Mouse (Mus musculus): ENCODE data around the gene Med26. TPM values are rescaled to one million over a fixed set of nuclear protein-coding genes. Genes with fewer than 3 reads are reported as not detected.

Gene Med26
- total RNA-seq, 1 experiment from 2014 or later, result 12.4 TPM

DNA sequence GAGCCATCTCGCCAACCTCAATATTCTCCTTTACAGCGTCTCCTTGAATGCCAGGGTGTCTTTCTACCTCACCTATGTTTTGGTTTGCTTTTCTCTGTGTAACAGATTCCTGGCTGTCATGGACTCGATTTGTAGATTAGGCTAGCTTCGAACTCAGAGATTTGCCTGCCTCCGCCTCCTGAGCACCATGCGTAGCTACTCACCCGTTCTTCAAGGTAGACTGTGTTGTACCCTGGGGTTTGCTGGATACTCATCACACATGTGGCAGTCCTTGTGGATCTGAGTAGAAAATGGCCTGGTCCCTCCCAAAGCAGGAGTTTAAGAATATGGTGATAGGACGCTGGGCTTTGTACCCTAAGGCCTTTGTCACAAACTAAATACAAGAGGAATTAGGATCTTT is 54.7 kb downstream of the Med26 start:
- no peak for ATAC-seq (replicated peaks; ENCODE audit: low read depth, poor library complexity, severe bottlenecking)

DNA sequence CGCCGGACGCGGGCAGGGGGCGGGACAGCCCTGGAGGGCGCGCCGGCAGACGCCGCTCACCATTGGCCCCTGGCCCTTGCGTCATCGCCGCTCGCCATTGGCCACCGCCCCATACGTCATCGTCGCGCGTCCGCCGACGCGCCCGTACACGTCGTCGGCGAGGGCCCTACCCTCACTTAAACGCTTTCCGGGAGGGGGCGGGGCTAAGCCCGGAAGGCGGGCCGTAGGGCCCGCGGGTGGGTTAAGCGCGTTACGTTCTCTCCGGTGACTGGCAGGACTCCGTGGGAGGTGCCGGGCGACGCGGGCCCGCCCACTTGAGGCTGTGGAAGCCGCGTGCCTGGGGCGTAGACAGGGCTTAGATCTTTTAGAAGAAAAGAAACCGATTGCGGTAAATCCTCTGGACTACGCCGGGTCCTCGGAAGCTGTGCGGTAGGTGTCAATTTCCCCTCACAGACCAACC is 55.4 kb downstream of the Med26 start:
- ATAC-seq (replicated peaks; ENCODE audit: low read depth, poor library complexity, severe bottlenecking), result peak; percentile 90

- ATAC-seq (replicated peaks; ENCODE audit: low read depth, poor library complexity, severe bottlenecking), result peak; percentile 7; the same call in 1 of the 2 replicates
These were observed 56.1 kb downstream of the Med26 start, which contains the start of gene Slc35e1 for GRCm38 (mm10) chr8:72491680-72492621. TSS of gene Slc35e1 (minus strand) at chr8:72492614.

- ATAC-seq (replicated peaks; ENCODE audit: low read depth, poor library complexity, severe bottlenecking), result no peak
These were observed 57.1 kb downstream of the Med26 start for GRCm38 (mm10) chr8:72491017-72491416.

- ATAC-seq (replicated peaks; ENCODE audit: low read depth, poor library complexity, severe bottlenecking), result 0 out of 2 replicates have a peak, but pooled peaks have one; percentile 16
These were observed 61.1 kb downstream of the Med26 start for GRCm38 (mm10) chr8:72487014-72487413.

DNA sequence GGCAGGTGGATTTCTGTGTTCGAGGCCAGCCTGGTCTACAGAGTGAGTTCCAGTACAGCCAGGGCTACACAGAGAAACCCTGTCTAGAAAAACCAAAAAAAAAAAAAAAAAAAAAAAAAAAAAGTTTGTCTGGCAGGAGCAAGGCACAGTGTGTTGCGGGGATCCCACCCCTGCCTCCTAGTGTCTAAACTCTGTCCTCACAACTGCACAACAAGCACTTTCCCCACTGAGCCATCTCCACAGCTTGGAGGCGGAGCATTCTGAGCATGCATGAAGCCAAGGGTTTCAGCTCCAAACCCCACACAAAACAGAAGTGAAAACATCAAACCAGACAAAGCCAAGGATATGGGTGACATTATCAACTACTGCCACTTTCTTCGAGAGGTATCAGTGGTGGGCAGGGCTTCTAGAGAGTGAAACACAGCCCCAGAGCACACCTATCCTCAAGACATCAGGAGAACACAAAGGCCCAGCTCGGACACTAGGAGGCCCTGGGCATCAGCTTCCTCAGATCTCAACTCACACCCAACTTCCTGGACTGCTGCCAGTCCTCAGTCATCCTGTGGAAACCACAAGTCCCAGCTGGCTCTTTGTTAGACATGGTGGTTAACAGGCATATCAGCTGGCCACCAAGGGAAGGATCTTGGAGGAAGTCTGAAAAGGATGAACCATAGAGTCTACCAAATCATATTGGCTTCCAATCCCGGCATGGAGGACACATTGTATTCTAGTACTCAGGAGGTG is 62.4 kb downstream of the Med26 start:
- ATAC-seq (replicated peaks; ENCODE audit: low read depth, poor library complexity, severe bottlenecking), result peak; percentile 86

DNA sequence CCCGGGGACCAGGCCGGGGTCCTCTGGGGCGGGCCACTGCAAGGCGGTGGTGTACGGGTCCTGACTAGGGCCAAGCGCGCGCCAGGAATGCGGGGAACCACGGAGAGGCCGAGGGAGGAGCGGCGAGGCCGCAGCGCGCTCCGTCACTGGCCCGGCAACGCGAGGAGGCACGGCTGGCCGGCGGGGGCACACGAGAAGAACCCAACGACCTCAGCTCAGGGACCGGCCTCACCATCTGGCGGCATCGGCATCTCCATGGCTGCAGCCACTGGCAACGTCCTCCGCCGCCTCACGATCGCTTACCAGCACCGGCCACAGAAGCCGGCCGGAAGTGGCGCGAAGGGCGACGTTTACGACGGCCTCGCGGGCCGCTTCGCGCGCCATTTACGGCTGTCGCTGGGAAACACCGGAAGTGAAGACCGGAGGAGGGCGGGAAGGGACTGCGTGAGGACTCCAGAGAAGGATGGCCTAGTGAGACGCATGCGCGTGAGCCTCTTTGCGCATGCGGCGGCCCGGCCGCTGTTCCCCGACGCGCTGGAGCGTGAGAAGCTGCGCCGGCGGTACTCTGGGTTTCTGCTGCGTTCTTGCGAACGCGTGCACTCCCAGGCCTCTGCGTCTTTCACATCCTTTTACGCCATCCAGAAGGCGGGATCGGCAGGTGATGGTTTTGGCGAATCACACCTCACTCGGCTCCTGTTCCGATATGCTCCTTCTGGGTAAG is 73.1 kb downstream of the Med26 start, which contains the start of gene Cherp:
Gene Cherp (minus strand): TSS at position 401 of the 721 bp plus-strand sequence.
- ATAC-seq (replicated peaks; ENCODE audit: low read depth, poor library complexity, severe bottlenecking), result peak; percentile 92

- ATAC-seq (replicated peaks; ENCODE audit: low read depth, poor library complexity, severe bottlenecking), result no peak
These were observed 77.4 kb downstream of the Med26 start for GRCm38 (mm10) chr8:72470684-72471083.

DNA sequence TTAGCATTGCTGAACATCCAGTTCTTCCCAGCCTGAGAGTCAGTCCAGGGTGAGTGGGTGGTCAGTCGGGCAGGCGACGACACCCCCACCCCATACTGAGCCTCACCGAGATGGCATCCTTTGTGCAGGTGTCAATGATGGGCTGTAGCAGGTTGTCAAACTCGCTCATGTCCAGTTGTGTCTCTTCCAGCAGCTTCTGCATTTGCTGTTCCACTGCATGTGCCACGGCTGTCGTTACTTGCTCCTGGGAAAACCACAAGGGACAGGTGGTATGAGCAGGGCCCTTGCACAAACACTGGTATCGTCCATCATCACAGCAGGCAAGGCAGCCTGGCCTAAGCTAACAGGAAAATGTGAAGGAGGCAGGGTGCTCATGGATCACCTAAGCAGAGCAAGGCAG is 78.1 kb downstream of the Med26 start:
- ATAC-seq (replicated peaks; ENCODE audit: low read depth, poor library complexity, severe bottlenecking), result no peak

DNA sequence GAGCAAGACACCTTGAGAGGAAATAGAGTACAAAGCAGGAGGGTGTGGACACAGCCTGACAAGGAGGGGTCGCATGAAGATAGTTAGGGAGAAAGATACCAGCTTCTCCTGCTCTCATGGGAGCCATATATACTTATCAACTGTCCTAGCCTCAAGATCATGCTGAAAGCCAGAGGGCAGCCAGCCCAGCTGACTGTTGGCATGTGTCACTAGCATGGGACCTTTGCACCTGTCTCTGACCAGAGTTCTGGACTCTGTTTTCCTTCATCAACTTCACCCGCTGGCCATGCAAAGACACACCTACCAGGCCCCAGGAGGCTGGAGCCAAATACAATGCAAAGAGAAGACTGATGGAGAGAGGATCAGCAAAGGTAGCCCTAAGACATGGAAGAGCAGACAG is 78.8 kb downstream of the Med26 start:
- no peak for ATAC-seq (replicated peaks; ENCODE audit: low read depth, poor library complexity, severe bottlenecking)

DNA sequence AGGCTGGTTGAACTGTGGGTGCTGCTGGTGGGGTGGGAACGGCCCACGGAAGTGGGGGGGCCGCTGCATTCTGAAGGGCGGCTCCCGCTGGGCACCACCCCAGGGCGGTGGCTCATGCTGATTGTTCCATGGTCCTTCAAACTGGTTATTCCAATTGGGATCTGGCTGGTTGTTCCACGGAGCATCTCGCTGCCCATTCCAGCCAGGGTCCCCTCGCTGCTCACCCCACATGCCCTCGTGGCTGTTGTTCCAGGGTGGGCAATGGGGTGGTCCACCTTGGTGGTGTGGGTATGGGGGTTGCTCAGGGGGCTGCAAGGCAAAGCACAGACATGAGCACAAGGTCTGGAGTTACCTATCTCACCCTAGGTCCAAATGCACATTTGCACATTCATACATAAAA is 83.9 kb downstream of the Med26 start:
- no peak for ATAC-seq (replicated peaks; ENCODE audit: low read depth, poor library complexity, severe bottlenecking)

DNA sequence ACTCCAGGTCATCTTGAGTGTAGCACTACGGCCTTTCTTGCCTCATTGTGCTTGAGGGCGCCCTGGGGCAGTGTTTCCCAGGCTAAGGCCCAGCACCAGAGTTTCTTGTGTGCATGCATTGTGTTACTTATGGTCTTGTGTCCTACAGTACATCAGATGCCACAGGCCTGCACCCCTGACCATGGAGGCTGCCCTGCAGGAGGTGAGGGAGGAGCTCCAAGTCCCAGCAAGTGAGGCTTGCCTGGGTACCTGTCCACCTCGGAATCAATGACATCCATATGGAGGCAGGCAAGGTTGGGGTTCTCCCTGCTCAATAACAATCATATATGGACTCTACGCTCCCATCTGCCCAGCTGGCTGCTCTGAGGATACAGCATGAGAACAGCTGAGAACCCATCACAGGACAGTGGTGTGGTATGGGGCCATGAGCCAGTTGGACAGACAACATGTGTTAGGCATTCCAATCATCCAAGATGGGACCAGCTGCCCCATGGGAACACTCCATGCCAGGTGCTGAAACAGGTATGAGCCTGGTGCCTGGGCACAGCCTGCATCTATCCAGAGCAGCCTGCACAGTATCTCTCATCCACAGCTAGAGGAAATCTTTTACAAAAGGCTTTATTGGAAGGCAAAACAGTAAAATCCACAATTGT is 88.1 kb downstream of the Med26 start:
- no peak for ATAC-seq (replicated peaks; ENCODE audit: low read depth, poor library complexity, severe bottlenecking)

DNA sequence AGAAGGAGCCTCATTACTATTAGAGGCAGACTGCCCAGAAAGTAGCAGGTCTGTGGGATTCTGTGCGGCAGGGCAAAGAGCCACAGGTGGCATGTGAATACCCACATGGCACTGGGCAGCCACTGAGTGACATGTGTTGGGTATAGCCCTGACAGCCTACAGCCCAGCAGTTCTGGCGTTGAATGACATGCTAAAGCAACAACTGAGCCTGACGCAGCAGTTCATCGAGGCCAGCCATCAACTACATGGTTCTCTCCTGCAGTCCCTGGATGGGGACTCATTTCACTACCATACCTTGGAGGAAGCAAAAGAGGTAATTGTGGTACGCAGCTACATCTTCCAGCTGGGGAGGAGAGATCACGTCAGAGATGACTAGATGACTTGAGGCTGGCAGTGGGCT is 89.6 kb downstream of the Med26 start:
- ATAC-seq (replicated peaks; ENCODE audit: low read depth, poor library complexity, severe bottlenecking), result no peak

GRCm38 (mm10) chr8:72457806-72458205 is 90.3 kb downstream of the Med26 start:
- ATAC-seq (replicated peaks; ENCODE audit: low read depth, poor library complexity, severe bottlenecking), result no peak

DNA sequence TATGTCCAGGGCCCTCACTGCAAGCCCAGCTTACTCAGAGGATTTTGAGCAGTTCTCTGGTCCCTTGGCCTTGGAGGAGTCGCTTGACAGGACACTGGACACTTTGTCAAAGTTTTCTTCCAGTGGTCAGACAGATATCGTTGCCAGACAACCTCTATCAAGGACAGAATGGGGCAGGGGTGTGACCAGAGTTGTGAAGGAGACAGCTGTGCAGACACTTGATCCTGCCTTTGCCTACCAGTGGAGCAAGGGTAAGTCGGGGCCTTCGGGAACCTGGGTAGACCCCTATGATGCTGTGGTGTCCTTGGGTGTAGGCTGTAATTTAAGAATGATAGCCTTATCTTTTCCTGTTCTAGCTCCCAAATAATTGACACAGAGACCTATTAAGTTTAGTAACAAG is 92.8 kb downstream of the Med26 start:
- no peak for ATAC-seq (replicated peaks; ENCODE audit: low read depth, poor library complexity, severe bottlenecking)

- no peak for ATAC-seq (replicated peaks; ENCODE audit: low read depth, poor library complexity, severe bottlenecking)
These were observed 94.2 kb downstream of the Med26 start for GRCm38 (mm10) chr8:72453904-72454303.

DNA sequence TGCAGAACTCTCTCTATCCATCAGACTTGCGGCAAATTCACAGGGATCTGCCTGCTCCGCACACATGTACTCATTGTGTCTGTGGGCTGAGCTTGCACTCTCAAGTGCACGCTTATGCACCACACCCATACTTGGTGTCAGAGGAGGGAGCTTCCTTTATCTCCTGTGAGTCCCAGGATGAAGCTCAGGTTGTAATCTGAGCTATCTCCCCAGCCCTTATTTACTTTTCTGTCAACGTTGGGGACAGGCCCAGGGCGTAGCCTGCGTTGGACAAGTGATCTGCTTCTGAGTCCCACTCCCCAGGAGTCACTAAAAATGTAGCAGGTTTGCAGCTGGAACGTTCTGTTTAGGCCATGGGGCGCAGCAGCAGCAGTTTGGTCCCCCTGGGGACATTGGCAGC is 96.6 kb downstream of the Med26 start:
- no peak for ATAC-seq (replicated peaks; ENCODE audit: low read depth, poor library complexity, severe bottlenecking)

DNA sequence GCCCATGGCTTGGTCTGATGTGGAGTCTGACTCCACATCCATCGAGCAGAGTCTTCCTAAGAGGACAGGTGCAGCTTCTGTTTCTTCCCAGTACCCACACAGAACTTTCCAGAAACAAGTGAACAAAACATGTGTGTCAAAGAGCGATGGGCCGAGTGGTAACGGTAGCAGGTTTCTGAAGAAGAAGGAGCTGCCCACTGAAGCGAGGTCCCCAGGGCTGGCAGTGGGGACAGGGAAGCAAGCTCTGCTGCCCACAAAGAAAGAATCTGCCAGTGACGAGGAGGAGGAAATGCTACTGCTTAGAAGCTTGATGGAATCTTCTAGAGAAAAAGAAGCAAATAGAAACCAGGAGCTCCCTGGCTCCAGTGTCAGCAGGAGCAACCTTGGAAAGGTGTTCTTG is 103.0 kb downstream of the Med26 start:
- no peak for ATAC-seq (replicated peaks; ENCODE audit: low read depth, poor library complexity, severe bottlenecking)

All from common myeloid progenitor, adult 5-6 weeks (primary cell).